Mouse (Mus musculus) kidney, adult 2 months (tissue): ENCODE data around the gene Cd5.

Experiments
- CTCF ChIP-seq: fragments of 200-500 bp; conservative IDR thresholded peaks from 2 replicates; pipeline ENCODE4 v1.5.1; 2011; ENCODE audit warnings: low read depth, mild to moderate bottlenecking, control low read depth, low read length, moderate library complexity, mixed read lengths; ENCODE audit not compliant: insufficient read depth, insufficient read length
- POLR2A ChIP-seq: fragments of 200-500 bp; IDR thresholded peaks from one replicate; pipeline ENCODE4 v1.6.1; 2011; ENCODE audit warnings: low read depth, low read length, control low read depth

DNA sequence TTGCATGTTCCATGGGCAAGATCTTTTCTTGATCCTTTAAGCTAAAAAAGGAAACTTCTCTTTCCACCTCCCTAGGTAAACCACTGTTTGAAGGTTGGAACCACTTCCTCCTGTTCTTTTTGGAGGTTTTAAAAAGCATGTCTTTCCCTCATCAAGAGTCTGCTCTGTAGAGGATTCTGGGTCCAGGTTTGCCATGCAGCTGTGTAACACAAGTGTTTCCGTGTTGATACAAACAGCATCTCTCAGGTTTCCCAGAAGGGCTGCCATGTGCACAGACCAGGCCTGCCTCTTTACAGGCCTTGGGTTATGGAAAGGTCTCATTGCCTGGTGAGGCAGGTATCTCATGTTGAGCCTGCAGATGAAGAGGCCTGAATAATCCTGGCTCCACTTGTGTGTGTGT lies 12.8 kb upstream of the Cd5 start:
- TF ChIP-seq CTCF: no peak
- no peak for TF ChIP-seq POLR2A
